Mouse (Mus musculus) megakaryocyte, embryonic 14.5 days (primary cell): ENCODE measurements at regions not wholly inside any gene's neighbourhood (a gene's known extent, or its start where the extent isn't known, plus 50 kb on each side); places are given as distances from the start of the nearest gene placed in this dataset.

Experiments
- FLI1 ChIP-seq: IDR thresholded peaks from 2 replicates; pipeline ENCODE4 v1.6.1; 2012; ENCODE audit warnings: low read length, inconsistent platforms, mixed read lengths
- GATA1 ChIP-seq: IDR thresholded peaks from 3 replicates; pipeline ENCODE4 v1.6.1; 2012; ENCODE audit warnings: mixed read lengths, low read length, inconsistent platforms, borderline replicate concordance

DNA sequence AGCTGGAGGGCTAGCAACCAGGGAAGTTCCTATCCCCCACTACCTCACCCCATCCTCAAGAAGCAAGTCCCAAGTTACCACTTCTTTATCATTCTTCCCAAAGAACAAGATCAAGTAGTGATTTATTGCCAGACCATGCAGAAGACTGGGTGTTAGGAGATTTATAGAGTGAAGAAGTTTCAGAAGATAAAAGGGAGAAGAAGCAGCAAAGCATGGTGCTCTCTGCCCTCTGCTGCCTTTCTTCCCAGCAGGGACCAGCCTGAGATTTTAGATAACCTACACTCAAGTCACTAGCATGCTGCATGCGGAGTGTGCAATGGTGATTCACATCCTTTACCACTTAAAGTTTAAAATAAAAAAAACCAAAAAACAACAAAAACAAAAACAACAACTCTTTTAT is 79.7 kb upstream of the Cacna2d1 start:
- TF ChIP-seq GATA1 (no peak), FLI1 (no peak)
